Mouse (Mus musculus): Measurements from ENCODE around the gene Xrcc2.

DNA sequence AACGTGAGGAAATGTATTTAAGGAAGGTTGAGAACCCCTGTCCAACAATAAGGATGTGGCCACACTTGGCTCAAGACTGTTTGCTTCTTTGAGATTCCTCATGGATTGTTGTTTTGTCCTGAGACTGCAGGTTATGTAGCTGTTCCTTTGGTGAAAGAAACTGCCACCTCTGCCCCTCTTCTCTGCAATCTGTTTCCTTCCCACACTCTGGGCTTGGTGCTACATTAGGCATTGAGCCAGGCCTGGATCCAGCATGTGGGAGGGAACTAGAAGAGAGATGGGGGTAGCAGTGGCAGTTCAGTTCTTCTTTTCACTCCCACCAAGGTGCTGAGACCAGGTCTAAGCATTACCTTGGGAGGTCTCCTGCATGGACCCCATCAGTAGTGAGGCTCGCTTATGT is 30.2 kb upstream of the Xrcc2 start:
- TF ChIP-seq CTCF (IDR thresholded peaks at IDR 0.05; ENCODE audit: low read depth, low read length) = no peak
- TF ChIP-seq POLR2A (IDR thresholded peaks at IDR 0.05; ENCODE audit: extremely low read depth, insufficient read depth, low read length) = no peak

All from liver, adult 2 months (tissue).